Mouse (Mus musculus) embryo, embryonic 9.5 days (tissue): Measurements from ENCODE around the gene Sapcd2.
"Not testable (repeated sequence)": the region's sequence is repeated elsewhere in the genome, so short reads cannot be mapped to it uniquely, and the experiment has no call there.

Source experiments
- DNase-seq: peaks from one replicate; pipeline ENCODE4 v3.0.0-alpha.2; 2017; ENCODE audit errors: extremely low spot score

The Sapcd2 gene

DNA sequence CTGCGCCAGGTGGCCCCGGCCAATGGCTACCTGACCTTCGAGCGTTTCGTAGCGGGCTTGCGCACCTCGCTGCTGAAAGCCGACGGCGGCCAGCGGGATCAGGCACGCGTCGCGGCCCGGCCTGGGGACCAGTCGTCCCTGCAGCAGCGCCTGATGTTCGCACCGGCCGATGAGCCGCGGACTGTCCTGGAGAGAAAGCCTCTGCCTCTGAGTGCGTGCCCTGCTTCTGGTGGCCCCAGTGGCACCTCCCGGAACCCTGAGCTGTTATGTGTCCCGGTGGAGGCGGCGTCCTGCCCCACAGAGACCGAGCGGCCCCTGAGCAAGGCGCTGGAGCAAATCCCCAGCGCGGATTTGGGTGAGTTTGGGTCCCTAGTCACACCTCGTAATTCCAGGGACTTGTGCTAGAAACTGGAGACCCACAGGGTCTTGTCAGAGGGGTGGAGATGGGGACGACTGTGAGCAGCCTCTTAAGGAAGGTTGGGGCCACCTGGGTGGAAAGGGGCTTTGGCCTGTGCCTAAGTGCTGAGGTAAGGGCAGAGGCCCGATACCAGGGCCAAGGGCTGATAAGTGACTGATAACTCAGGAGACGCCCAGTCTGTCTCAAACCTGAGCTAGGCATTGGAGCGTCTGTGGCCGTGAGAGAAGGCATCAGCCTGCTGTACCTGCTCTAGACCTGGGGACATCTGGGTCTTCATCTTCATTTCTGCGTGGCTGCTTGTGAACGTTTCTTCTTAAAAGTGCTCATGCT lies 697 bp downstream of the Sapcd2 start:
- no peak for DNase-seq

GRCm38 (mm10) chr2:25373431-25373830 lies 1.3 kb downstream of the Sapcd2 start:
- no peak for DNase-seq

- DNase-seq = no peak
Observed at GRCm38 (mm10) chr2:25376589-25376988, 4.5 kb downstream of the Sapcd2 start.

GRCm38 (mm10) chr2:25384492-25384891 lies 12.4 kb downstream of the Sapcd2 start:
- no peak for DNase-seq

GRCm38 (mm10) chr2:25391266-25391665 lies 19.1 kb downstream of the Sapcd2 start:
- no peak for DNase-seq

DNA sequence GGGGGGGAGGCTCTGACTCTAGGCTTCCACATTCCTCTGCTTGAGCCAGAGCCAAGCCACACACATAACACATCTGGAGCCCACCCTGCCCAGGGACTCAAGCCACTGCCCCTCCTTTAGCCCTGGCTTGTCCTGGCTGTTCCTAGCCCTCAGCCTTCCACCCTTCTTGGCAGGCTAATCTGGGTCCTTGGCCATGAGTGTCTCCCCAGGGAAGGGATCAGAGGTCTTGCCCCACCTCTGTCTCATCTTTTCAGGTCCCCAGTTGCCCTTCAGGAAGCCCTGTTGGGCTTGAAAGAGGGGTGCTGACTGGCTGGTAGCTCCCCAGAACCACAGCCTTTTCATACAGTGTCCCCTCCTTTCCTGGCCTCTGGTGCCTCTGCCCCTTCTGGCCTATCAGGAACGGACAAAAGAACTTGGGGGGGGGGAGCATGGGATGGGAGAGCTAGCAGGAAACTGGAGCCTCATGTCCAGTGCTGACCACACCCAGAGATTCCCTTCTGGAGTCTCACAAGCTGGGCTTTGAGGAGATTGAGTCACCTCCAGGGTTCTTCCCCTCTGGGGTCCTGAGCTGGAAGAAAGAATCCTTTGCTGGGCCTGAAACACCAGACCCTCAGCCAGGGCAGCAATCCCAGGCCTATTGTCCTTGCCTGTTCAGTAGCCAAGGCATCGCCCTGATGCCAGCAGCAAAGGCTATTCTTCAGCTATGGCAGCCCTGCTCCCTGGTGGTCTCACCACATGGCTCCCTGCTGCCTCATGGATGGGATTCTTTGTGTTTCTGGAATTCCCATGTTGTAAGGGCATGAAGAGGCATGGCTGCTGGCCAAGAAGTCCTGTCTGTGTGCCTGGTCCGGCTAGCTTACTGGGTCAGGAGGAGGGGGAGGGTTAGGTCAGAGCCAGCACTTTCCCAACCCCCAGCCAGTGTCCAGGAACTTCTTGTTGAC lies 22.4 kb downstream of the Sapcd2 start:
- no peak for DNase-seq

DNA sequence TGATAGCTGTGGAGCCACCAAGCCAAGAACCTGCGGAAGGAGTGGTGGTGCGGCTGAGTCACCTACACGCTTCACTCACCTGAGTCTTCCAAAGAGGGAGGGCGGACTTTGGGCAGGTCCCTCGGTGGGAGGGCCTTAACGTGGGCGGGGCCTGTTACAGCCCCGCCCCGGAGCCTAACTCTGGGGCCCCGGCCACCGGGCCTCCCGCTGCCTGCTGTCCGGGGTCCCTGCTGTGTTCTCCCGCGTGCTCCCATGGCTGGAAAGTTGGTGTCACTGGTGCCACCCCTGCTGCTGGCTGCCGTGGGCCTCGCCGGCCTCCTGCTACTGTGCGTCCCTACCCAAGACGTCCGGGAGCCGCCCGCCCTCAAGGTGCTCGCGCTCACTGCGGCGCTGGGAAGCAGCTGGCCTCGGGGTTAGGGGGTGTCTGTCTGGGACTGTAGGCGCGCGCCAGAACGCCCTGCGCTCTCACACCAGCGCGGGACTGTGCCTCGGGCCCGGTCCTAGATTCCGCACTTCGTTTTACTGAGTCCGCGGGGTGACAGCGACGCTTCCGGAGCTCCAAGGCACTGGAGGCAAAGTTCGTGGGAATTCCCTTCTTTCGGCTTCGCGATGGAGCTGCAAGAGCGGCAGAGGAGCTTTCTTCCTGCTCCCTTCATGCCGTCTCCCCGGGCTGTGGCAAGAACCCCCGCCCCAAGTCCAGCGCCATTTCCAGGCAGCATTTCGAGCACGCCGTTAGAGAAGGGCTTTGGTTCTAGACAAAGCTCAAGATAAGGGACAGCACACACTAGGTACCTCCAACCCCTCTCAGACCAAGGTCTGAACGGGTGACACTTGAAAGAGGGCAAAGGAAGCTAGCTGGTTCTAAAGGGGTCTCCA lies 23.8 kb downstream of the Sapcd2 start, which contains the start of gene Entpd2:
Entpd2 (plus strand) TSS at position 154 of the 876 bp plus-strand sequence.
- DNase-seq = no peak

DNA sequence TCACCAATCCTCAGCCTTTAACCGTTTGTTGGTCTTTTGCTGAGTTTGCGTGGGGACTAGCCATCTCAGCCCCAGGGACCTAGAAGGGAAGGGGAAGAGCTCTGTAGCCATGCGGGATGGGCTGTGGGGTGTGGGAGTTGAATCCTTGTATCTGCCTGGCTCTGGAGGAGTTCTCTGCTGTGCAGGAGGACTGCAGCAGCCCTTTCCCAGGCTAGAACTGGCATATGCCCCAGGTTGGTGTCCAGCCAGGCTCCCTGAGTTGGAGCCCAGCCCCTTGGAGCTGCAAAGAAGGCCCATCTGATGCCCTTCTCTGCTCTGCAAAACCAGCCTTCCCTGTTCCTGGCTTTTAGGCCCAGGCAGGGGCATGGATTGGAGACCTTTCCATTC lies 24.5 kb downstream of the Sapcd2 start:
- no peak for DNase-seq

DNA sequence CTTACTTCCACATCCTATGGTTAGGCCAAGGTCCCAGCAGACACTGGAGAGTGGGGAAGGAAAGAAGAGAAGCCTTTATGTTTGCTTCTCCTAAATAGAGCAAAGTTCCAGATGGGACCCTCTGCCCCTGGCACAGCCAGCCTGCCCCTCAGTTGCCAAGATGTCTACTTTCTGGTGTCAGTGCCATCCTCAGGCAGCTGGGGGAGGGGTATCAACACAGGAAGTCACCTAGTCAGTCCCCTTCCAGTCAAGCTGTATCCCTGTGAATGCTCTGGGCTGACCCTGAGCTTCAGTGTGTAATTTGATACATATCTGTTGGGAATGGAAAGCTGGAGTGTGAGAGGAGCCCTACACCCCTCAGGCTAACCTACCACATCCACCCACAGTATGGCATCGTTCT lies 24.9 kb downstream of the Sapcd2 start:
- DNase-seq = no peak

DNA sequence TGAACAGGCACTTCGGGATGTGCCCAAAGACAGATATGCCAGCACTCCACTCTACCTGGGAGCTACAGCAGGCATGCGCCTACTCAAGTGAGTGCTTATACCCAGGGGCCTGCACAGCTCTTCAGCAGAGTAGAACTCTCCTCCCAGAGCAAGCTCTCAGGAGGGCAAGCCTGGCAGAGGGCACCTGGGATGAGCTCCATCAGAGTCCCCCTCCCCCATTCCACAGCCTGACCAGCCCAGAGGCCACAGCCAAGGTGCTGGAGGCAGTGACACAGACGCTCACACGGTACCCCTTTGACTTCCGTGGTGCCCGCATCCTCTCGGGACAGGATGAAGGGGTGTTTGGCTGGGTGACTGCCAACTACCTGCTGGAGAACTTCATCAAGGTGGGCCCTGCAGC lies 25.9 kb downstream of the Sapcd2 start:
- no peak for DNase-seq

DNA sequence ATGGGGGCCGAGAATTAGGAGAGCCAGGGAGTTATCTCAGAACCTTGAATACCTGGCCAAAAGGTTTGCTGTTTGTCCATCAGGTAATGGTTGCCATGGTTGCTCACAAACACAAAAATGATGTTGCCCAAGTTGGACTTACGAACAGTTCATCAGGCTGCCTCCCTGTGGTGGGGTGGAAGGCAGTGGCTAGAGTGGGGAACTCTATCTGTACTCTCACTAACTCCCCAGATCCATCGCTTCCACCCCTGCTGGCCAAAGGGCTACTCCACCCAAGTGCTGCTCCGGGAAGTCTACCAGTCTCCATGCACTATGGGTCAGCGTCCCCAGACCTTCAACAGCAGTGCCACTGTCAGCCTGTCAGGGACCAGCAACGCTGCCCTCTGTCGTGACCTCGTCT lies 26.9 kb downstream of the Sapcd2 start, which contains the start of gene Npdc1:
Npdc1 (plus strand) TSS at position 301 of the 400 bp plus-strand sequence.
- no peak for DNase-seq

DNA sequence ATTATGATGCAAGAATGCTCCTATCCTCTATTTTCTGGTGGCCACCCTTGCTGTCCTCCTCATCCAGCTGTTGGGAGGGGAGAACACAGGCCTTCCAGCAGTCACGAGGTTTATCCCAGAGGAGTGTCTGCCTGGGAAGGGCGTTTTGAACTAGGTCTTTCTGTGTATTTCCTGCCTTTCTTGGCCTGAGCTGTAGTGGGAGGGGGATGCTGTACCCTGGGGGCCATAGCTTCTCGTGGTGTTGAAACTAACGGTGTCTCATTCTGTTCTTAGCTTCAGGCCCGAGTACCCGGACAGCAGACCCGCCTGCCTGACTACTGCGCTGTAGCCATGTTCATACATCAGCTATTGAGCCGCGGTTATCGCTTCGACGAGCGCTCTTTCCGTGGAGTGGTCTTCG lies 28.2 kb downstream of the Sapcd2 start:
- no peak for DNase-seq

DNA sequence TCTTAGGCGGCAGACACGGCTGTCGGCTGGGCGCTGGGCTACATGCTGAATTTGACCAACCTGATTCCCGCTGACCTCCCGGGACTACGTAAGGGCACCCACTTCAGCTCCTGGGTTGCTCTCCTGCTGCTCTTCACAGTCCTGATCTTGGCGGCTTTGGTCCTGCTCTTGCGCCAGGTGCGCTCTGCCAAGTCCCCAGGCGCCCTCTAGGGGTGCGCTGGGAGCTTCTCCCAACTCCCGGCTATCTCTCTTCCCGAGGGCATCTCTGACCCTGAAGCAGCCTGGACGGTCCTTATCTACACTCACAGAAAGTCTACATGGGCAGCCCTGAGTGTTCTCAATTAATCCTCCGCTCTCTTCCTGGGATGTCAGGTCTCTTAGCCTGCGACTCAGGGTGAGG lies 28.6 kb downstream of the Sapcd2 start:
- DNase-seq = peak; percentile 35

DNA sequence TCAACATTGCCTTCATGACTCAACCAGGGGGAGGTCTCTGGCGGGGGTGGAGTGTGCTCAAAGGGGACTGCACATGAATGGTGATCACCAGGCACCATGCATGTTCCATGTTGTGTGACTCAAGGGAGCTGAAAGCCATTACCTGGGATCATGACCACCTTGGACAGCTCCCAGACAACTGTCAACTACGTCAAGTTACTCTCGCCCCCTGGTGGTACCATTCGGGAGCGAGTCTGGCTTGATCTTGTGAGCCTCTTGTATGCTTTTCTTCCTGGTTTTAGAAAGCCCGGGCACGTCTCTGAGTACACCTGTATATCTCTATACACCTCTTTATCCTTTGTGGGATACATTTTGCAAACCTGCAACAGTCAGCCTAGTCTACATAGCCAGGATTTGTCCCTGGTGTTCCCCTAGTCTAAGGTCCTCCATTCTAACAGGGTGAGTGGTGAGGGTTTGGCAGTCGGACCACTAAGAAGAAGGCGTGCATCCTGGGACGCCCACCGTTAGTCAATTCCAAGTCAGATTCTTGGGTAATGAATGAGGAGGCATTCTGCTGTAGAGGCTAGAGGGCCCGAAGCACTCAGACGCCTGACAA lies 30.4 kb downstream of the Sapcd2 start:
- peak; percentile 81 for DNase-seq

GRCm38 (mm10) chr2:25402972-25403601 lies 31.0 kb downstream of the Sapcd2 start:
- peak; percentile 56 for DNase-seq

GRCm38 (mm10) chr2:25403994-25404393 lies 31.9 kb downstream of the Sapcd2 start:
- no peak for DNase-seq

DNA sequence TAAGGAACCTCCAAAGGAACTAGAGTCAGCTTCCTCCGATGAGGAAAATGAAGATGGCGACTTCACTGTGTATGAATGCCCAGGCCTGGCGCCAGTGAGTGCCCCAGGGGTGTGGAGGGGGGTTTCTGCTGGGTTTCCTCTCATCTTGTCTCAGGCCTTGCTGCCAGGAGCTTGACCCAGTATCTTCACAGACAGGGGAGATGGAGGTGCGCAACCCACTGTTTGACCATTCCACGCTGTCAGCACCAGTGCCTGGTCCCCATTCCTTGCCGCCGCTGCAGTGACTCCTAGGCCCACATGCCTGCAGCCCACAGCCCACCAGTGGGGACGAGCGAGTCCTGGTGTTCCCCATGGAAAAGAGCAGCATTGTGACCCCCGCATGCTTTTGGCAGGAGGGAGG lies 36.8 kb downstream of the Sapcd2 start:
- DNase-seq = no peak

GRCm38 (mm10) chr2:25413436-25413835 lies 41.3 kb downstream of the Sapcd2 start:
- not testable (repeated sequence) for DNase-seq

DNA sequence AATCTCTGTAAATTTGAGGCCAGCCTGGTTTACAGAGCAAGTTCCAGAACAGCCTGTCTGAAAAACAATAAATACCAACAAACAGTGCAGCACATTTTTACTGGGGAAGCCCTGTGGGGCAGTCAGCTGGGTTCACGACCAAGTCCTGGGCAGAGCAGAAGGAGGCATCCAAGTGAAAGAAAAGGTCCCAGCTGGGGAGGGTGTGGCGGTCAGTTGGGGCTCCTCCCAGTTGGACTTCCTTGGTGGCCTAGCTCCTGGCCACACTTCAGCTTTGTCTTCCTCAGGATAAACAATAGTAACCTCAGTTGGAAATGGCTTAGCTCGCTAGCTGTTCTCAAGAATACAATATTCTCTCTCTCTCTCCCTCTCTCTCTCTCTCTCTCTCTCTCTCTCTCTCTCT lies 45.3 kb downstream of the Sapcd2 start:
- no peak for DNase-seq

- DNase-seq = peak; percentile 51
Observed at GRCm38 (mm10) chr2:25421896-25422295, 49.8 kb downstream of the Sapcd2 start.
